11 mouse cellular contexts compared by ENCODE assay signal in genomic region chr11:6569410-6569777, GRCm38 (mm10). TPM values are rescaled to one million over a fixed set of nuclear protein-coding genes. Genes with fewer than 3 reads are reported as not detected.
DNase-seq lines count a peak whose midpoint lies in the region; ATAC-seq and TF ChIP-seq lines count a peak whose summit lies in the region.
"Had no signal": no experiment of that assay in that cellular context is flagged by ENCODE, and none has a peak within 500 bp of the region (broad histone marks: within the 10 kb centered on the region; RNA-seq: fewer than 3 reads in every experiment).

No protein-coding gene starts in this region.

- peak; percentile 6 for ATAC-seq in forebrain, embryonic 16.5 days
- 0 out of 2 replicates have a peak, but pooled peaks have one; percentile 49 for ATAC-seq in midbrain, embryonic 12.5 days (ENCODE audit: low FRiP score, low read depth)

- H3K4me1 ChIP-seq in heart, embryonic 10.5 days: peaks cover 34% of the 10 kb centered on the region
- peaks cover 14% of the 10 kb centered on the region for H3K4me1 ChIP-seq in forebrain, embryonic 16.5 days (replicated peaks; ENCODE audit: control insufficient read depth, insufficient read depth, low read length)
- peaks cover 13% of the 10 kb centered on the region for H3K4me1 ChIP-seq in midbrain, embryonic 12.5 days
- H3K4me1 ChIP-seq in lung, adult 2 months (ENCODE audit: control insufficient read depth, insufficient read depth, low read length): peaks cover 3% of the 10 kb centered on the region; the same call in 1 of the 2 replicates

- no peak for TF ChIP-seq POLR2A in lung, adult 2 months (IDR thresholded peaks at IDR 0.05; ENCODE audit: borderline replicate concordance, extremely low read depth, low read depth, low read length)

- H3K4me2 ChIP-seq in forebrain, embryonic 16.5 days (ENCODE audit: low read length): no peak overlapping the region
- H3K4me2 ChIP-seq in midbrain, embryonic 12.5 days (replicated peaks): no peak overlapping the region

- H3K27me3 ChIP-seq in heart, embryonic 10.5 days (ENCODE audit: insufficient read depth, poor library complexity, severe bottlenecking): no peaks in the 10 kb centered on the region
- H3K27me3 ChIP-seq in forebrain, embryonic 16.5 days (replicated peaks; ENCODE audit: control insufficient read depth, insufficient read depth, low read length): no peaks in the 10 kb centered on the region
- H3K27me3 ChIP-seq in midbrain, embryonic 12.5 days: no peaks in the 10 kb centered on the region

- peak overlapping the region; percentile 19; the same call in 1 of the 2 replicates for H3K27ac ChIP-seq in heart, embryonic 10.5 days
- H3K27ac ChIP-seq in forebrain, embryonic 16.5 days (ENCODE audit: low read length): peak overlapping the region; percentile 16
- peak overlapping the region; percentile 56; the same call in 1 of the 2 replicates for H3K27ac ChIP-seq in midbrain, embryonic 12.5 days (replicated peaks)
- H3K27ac ChIP-seq: liver, embryonic 14.5 days had no signal

- no peak overlapping the region for H3K4me3 ChIP-seq in heart, embryonic 10.5 days
- H3K4me3 ChIP-seq in forebrain, embryonic 16.5 days (replicated peaks; ENCODE audit: low read length): no peak overlapping the region
- H3K4me3 ChIP-seq in midbrain, embryonic 12.5 days: no peak overlapping the region
- H3K4me3 ChIP-seq in lung, adult 2 months (replicated peaks; ENCODE audit: extremely low read depth, low read depth, low read length): no peak overlapping the region
- H3K4me3 ChIP-seq: heart, embryonic 13.5 days had no signal

- 47% methylated on average over 3 of the region's 3 CpGs for WGBS in heart, embryonic 10.5 days
- WGBS in forebrain, embryonic 16.5 days: 41% methylated on average over 3 of the region's 3 CpGs
- WGBS in midbrain, embryonic 12.5 days: 45% methylated on average over 3 of the region's 3 CpGs
- WGBS in lung, adult 2 months: 50% methylated on average over 3 of the region's 3 CpGs

- DNase-seq in heart, embryonic 10.5 days (ENCODE audit: low spot score): no peak
- DNase-seq in heart, postnatal 14 days: no peak
- DNase-seq in adrenal gland, adult 2 months: peak; percentile 74
- no peak for DNase-seq in kidney, postnatal 14 days
- DNase-seq in lung, adult 2 months: no peak
- DNase-seq in gastrocnemius, postnatal 4 days (ENCODE audit: low spot score in 2 of 2): no peak
- DNase-seq: kidney, adult 8-10 months had no signal

- TF ChIP-seq CTCF in lung, adult 2 months (IDR thresholded peaks at IDR 0.05; ENCODE audit: insufficient read depth, low read length): no peak

- H3K9ac ChIP-seq in forebrain, embryonic 16.5 days (replicated peaks; ENCODE audit: low read depth, low read length): no peak overlapping the region
- H3K9ac ChIP-seq in midbrain, embryonic 12.5 days (replicated peaks): no peak overlapping the region
- H3K9ac ChIP-seq: liver, embryonic 14.5 days had no signal

- peaks cover 37% of the 10 kb centered on the region for H3K36me3 ChIP-seq in heart, embryonic 10.5 days
- H3K36me3 ChIP-seq in forebrain, embryonic 16.5 days (ENCODE audit: control insufficient read depth, insufficient read depth): no peaks in the 10 kb centered on the region
- peaks cover 28% of the 10 kb centered on the region for H3K36me3 ChIP-seq in midbrain, embryonic 12.5 days

- no peaks in the 10 kb centered on the region for H3K9me3 ChIP-seq in heart, embryonic 10.5 days
- no peaks in the 10 kb centered on the region for H3K9me3 ChIP-seq in forebrain, embryonic 16.5 days (ENCODE audit: control insufficient read depth, low read length)
- H3K9me3 ChIP-seq in midbrain, embryonic 12.5 days: no peaks in the 10 kb centered on the region
- H3K9me3 ChIP-seq: heart, embryonic 13.5 days had no signal

- intact Hi-C loops in heart, postnatal 14 days (cut with DNase I): no loop called here

RNA-seq across cellular contexts. Expression of gene Ccm2, which starts 22.7 kb away (rescaled TPM):
- 86.1 and 108 TPM in 2 replicates for polyA plus RNA-seq in heart, embryonic 10.5 days (2016; fragmentation: Nextera tagmentation; extraction: Ambion mirVana)
- total RNA-seq in heart, postnatal 14 days (2021): 10 to 100 TPM; 22.8 to 32.9 TPM
- 10 to 100 TPM; 38.8 to 47.9 TPM for total RNA-seq in adrenal gland, adult 2 months (2021)
- polyA plus RNA-seq in adrenal gland, adult 2 months (2012; rRNA removed): 47.0 and 48.1 TPM in 2 replicates
- 101 and 107 TPM in 2 replicates for polyA plus RNA-seq in forebrain, embryonic 16.5 days (2015; fragmentation: Nextera tagmentation; extraction: Ambion mirVana)
- 87.5 and 88.6 TPM in 2 replicates for polyA plus RNA-seq in midbrain, embryonic 12.5 days (2016; fragmentation: Nextera tagmentation; extraction: Ambion mirVana)
- polyA plus RNA-seq in lung, adult 2 months (2012; rRNA removed): 77.3 and 100 TPM in 2 replicates
- total RNA-seq in gastrocnemius, postnatal 4 days (2021): 10 to 100 TPM; 40.2 to 50.8 TPM

RNA-seq across cellular contexts. Expression of gene Nacad, which starts 36.5 kb away (rescaled TPM):
- 2.4 and 2.9 TPM in 2 replicates for polyA plus RNA-seq in heart, embryonic 10.5 days (2016; fragmentation: Nextera tagmentation; extraction: Ambion mirVana)
- under 1 TPM; 0.62 to 0.73 TPM for total RNA-seq in heart, postnatal 14 days (2021)
- total RNA-seq in adrenal gland, adult 2 months (2021): 1 to 10 TPM; 1.6 to 2.2 TPM
- polyA plus RNA-seq in adrenal gland, adult 2 months (2012; rRNA removed): 1.2 and 2.2 TPM in 2 replicates
- 62.5 and 71.1 TPM in 2 replicates for polyA plus RNA-seq in forebrain, embryonic 16.5 days (2015; fragmentation: Nextera tagmentation; extraction: Ambion mirVana)
- 83.4 and 88.5 TPM in 2 replicates for polyA plus RNA-seq in midbrain, embryonic 12.5 days (2016; fragmentation: Nextera tagmentation; extraction: Ambion mirVana)
- 2.8 and 4.4 TPM in 2 replicates for polyA plus RNA-seq in lung, adult 2 months (2012; rRNA removed)
- 1 to 10 TPM; 2.0 to 2.2 TPM for total RNA-seq in gastrocnemius, postnatal 4 days (2021)

RNA-seq across cellular contexts. Expression of gene Myo1g, which starts 48.6 kb away (rescaled TPM):
- 0.69 and 1.6 TPM in 2 replicates for polyA plus RNA-seq in heart, embryonic 10.5 days (2016; fragmentation: Nextera tagmentation; extraction: Ambion mirVana)
- 1 to 10 TPM; 1.9 to 3.2 TPM for total RNA-seq in heart, postnatal 14 days (2021)
- 1 to 10 TPM; 2.1 to 2.6 TPM for total RNA-seq in adrenal gland, adult 2 months (2021)
- 3.8 and 4.7 TPM in 2 replicates for polyA plus RNA-seq in adrenal gland, adult 2 months (2012; rRNA removed)
- 0.20 and 0.60 TPM in 2 replicates for polyA plus RNA-seq in forebrain, embryonic 16.5 days (2015; fragmentation: Nextera tagmentation; extraction: Ambion mirVana)
- 0.31 and 0.47 TPM in 2 replicates for polyA plus RNA-seq in midbrain, embryonic 12.5 days (2016; fragmentation: Nextera tagmentation; extraction: Ambion mirVana)
- 37.1 and 52.3 TPM in 2 replicates for polyA plus RNA-seq in lung, adult 2 months (2012; rRNA removed)
- 1 to 10 TPM; 3.0 to 3.4 TPM for total RNA-seq in gastrocnemius, postnatal 4 days (2021)

RNA-seq across cellular contexts. Expression of gene Tbrg4, which starts 56.5 kb away (rescaled TPM):
- polyA plus RNA-seq in heart, embryonic 10.5 days (2016; fragmentation: Nextera tagmentation; extraction: Ambion mirVana): 72.1 and 73.8 TPM in 2 replicates
- total RNA-seq in heart, postnatal 14 days (2021): 100 to 1,000 TPM; 100 to 106 TPM
- 10 to 100 TPM; 68.2 to 82.2 TPM for total RNA-seq in adrenal gland, adult 2 months (2021)
- 91.3 and 92.6 TPM in 2 replicates for polyA plus RNA-seq in adrenal gland, adult 2 months (2012; rRNA removed)
- 28.2 and 32.2 TPM in 2 replicates for polyA plus RNA-seq in forebrain, embryonic 16.5 days (2015; fragmentation: Nextera tagmentation; extraction: Ambion mirVana)
- polyA plus RNA-seq in midbrain, embryonic 12.5 days (2016; fragmentation: Nextera tagmentation; extraction: Ambion mirVana): 42.9 and 46.1 TPM in 2 replicates
- 51.6 and 53.3 TPM in 2 replicates for polyA plus RNA-seq in lung, adult 2 months (2012; rRNA removed)
- 10 to 100 TPM; 55.1 to 59.1 TPM for total RNA-seq in gastrocnemius, postnatal 4 days (2021)

Comparison
In these comparisons a context has a peak if more than half of its experiments do, and no peak if none do; other contexts are left out.
1. RNA of gene Nacad, which starts 36.5 kb away (polyA plus RNA-seq): 83.4 to 88.5 TPM in midbrain, embryonic 12.5 days and 62.5 to 71.1 TPM in forebrain, embryonic 16.5 days; 2.4 to 2.9 TPM in heart, embryonic 10.5 days, 2.8 to 4.4 TPM in lung, adult 2 months and 1.2 to 2.2 TPM in adrenal gland, adult 2 months; every median in the first group is over 10 times any median in the second.
2. Peak in every context shown above with its lines, with median percentiles within 50 percentile points of each other: H3K27ac ChIP-seq.